Mouse (Mus musculus) limb, embryonic 11.5 days (tissue): Measurements from ENCODE around the gene Fam185a. TPM values are rescaled to one million over a fixed set of nuclear protein-coding genes. Genes with fewer than 3 reads are reported as not detected.

Experiments
- ATAC-seq: fragments of 200-750 bp; cut with Nextera tagmentation; 2 replicates; pipeline ENCODE4 v1.8.0; 2017; ENCODE audit warnings: low read depth; ENCODE audit not compliant: insufficient number of reproducible peaks, low FRiP score, low TSS enrichment
- DNase-seq: peaks from one replicate; pipeline ENCODE4 v3.0.0-alpha.2; 2015; ENCODE audit warnings: low spot score
- H3K27ac ChIP-seq: fragments of 300-500 bp; sonication (generic); replicated peaks from 2 replicates; pipeline ENCODE4 v1.5.1; 2014; ENCODE audit warnings: low read depth, mild to moderate bottlenecking, low read length
- H3K27me3 ChIP-seq: fragments of 300-500 bp; sonication (generic); 2 replicates; pipeline ENCODE4 v1.6.1; 2014; ENCODE audit warnings: mild to moderate bottlenecking, low read length, mixed read lengths; ENCODE audit not compliant: control insufficient read depth, insufficient read depth
- H3K36me3 ChIP-seq: fragments of 300-500 bp; sonication (generic); 2 replicates; pipeline ENCODE4 v1.6.1; 2014; ENCODE audit warnings: mild to moderate bottlenecking, low read length, moderate library complexity, mixed read lengths; ENCODE audit not compliant: control insufficient read depth, insufficient read depth
- H3K4me1 ChIP-seq: fragments of 300-500 bp; sonication (generic); 2 replicates; pipeline ENCODE4 v1.6.1; 2014; ENCODE audit warnings: low read length, mixed read lengths; ENCODE audit not compliant: control insufficient read depth, insufficient read depth
- H3K4me2 ChIP-seq: fragments of 300-500 bp; sonication (generic); 2 replicates; pipeline ENCODE4 v1.6.1; 2014; ENCODE audit warnings: low read depth, mild to moderate bottlenecking, moderate library complexity; ENCODE audit not compliant: severe bottlenecking
- H3K4me3 ChIP-seq: fragments of 300-500 bp; sonication (generic); 2 replicates; pipeline ENCODE4 v1.5.1; 2014; ENCODE audit warnings: low read depth, low read length
- H3K9ac ChIP-seq: fragments of 300-500 bp; sonication (generic); 2 replicates; pipeline ENCODE4 v1.6.1; 2014; ENCODE audit warnings: mild to moderate bottlenecking, low read length
- H3K9me3 ChIP-seq: fragments of 300-500 bp; sonication (generic); 2 replicates; pipeline ENCODE4 v1.6.1; 2016; ENCODE audit warnings: low read length; ENCODE audit not compliant: control insufficient read depth
- WGBS: fragments of 180-500 bp; shearing (Covaris S2); extraction: QIAGEN DNeasy Blood & Tissue Kit; methylation state at CpG from one replicate; pipeline ENCODE4 v1.1.7; 2014; 5-methylcytosine and 5-hydroxymethylcytosine counted together
- polyA plus RNA-seq: library from polyadenylated mRNA; unstranded; fragments of >200 nt; fragmentation: Nextera tagmentation; extraction: Ambion mirVana; gene quantifications from 2 replicates; pipeline ENCODE4 v1.2.1, GENCODE M21; 2014

Fam185a gene
- polyA plus RNA-seq, 1 experiment from 2014 or later = 6.0 TPM

- H3K27ac ChIP-seq = no peak overlapping the region
- 65% methylated on average over 13 of the region's 13 CpGs for WGBS
- no peaks in the 10 kb centered on the region for H3K27me3 ChIP-seq
- no peaks in the 10 kb centered on the region for H3K9me3 ChIP-seq
- no peak for DNase-seq
- H3K4me1 ChIP-seq = no peaks in the 10 kb centered on the region
- H3K9ac ChIP-seq = no peak overlapping the region
- no peaks in the 10 kb centered on the region for H3K36me3 ChIP-seq
- no peak overlapping the region for H3K4me2 ChIP-seq
- H3K4me3 ChIP-seq = no peak overlapping the region
- ATAC-seq = no peak
These were observed 78.3 kb downstream of the Fam185a start for GRCm38 (mm10) chr5:21502936-21503610.

GRCm38 (mm10) chr5:21505159-21505558 is 80.4 kb downstream of the Fam185a start:
- no peak overlapping the region for H3K9ac ChIP-seq
- H3K9me3 ChIP-seq = no peaks in the 10 kb centered on the region
- no peaks in the 10 kb centered on the region for H3K4me1 ChIP-seq
- H3K27me3 ChIP-seq = no peaks in the 10 kb centered on the region
- H3K4me3 ChIP-seq = no peak overlapping the region
- no peak for ATAC-seq
- WGBS = 86% methylated on average over 8 of the region's 8 CpGs
- no peak overlapping the region for H3K4me2 ChIP-seq
- no peak overlapping the region for H3K27ac ChIP-seq
- DNase-seq = no peak
- H3K36me3 ChIP-seq = no peaks in the 10 kb centered on the region

GRCm38 (mm10) chr5:21506887-21507286 is 82.1 kb downstream of the Fam185a start:
- Histone ChIP-seq H3K27ac (no peak overlapping the region), H3K4me3 (no peak overlapping the region), H3K9ac (no peak overlapping the region), H3K9me3 (no peaks in the 10 kb centered on the region), H3K27me3 (no peaks in the 10 kb centered on the region), H3K4me1 (no peaks in the 10 kb centered on the region), H3K4me2 (no peak overlapping the region), H3K36me3 (no peaks in the 10 kb centered on the region)
- DNase-seq (no peak), ATAC-seq (no peak)
- WGBS = 24% methylated on average over 1 of the region's 1 CpGs

GRCm38 (mm10) chr5:21509801-21510200 is 85.0 kb downstream of the Fam185a start:
- Histone ChIP-seq H3K27ac (no peak overlapping the region), H3K27me3 (no peaks in the 10 kb centered on the region), H3K36me3 (no peaks in the 10 kb centered on the region), H3K9ac (no peak overlapping the region), H3K9me3 (no peaks in the 10 kb centered on the region), H3K4me3 (no peak overlapping the region), H3K4me1 (no peaks in the 10 kb centered on the region), H3K4me2 (no peak overlapping the region)
- ATAC-seq (no peak), DNase-seq (no peak)
- 79% methylated on average over 4 of the region's 4 CpGs for whole genome bisulfite sequencing

GRCm38 (mm10) chr5:21513363-21513762 is 88.6 kb downstream of the Fam185a start:
- no peak for ATAC-seq
- Histone ChIP-seq H3K4me2 (no peak overlapping the region), H3K36me3 (no peaks in the 10 kb centered on the region), H3K9me3 (no peaks in the 10 kb centered on the region), H3K4me3 (no peak overlapping the region), H3K4me1 (no peaks in the 10 kb centered on the region), H3K27ac (no peak overlapping the region), H3K27me3 (no peaks in the 10 kb centered on the region), H3K9ac (no peak overlapping the region)
- no peak for DNase-seq
- WGBS = 84% methylated on average over 10 of the region's 10 CpGs

- Histone ChIP-seq H3K4me3 (no peak overlapping the region), H3K27me3 (no peaks in the 10 kb centered on the region), H3K36me3 (no peaks in the 10 kb centered on the region), H3K9me3 (no peaks in the 10 kb centered on the region), H3K9ac (no peak overlapping the region), H3K4me1 (no peaks in the 10 kb centered on the region), H3K27ac (no peak overlapping the region), H3K4me2 (no peak overlapping the region)
- 92% methylated on average over 2 of the region's 2 CpGs for whole genome bisulfite sequencing
- DNase-seq = no peak
- ATAC-seq = no peak
These were observed 92.8 kb downstream of the Fam185a start for GRCm38 (mm10) chr5:21517562-21517961.

GRCm38 (mm10) chr5:21518207-21518606 is 93.4 kb downstream of the Fam185a start:
- H3K4me3 ChIP-seq = no peak overlapping the region
- no peak for ATAC-seq
- no peaks in the 10 kb centered on the region for H3K27me3 ChIP-seq
- H3K36me3 ChIP-seq = no peaks in the 10 kb centered on the region
- H3K9ac ChIP-seq = no peak overlapping the region
- WGBS = 71% methylated on average over 4 of the region's 4 CpGs
- no peaks in the 10 kb centered on the region for H3K4me1 ChIP-seq
- no peak for DNase-seq
- H3K27ac ChIP-seq = no peak overlapping the region
- no peak overlapping the region for H3K4me2 ChIP-seq
- no peaks in the 10 kb centered on the region for H3K9me3 ChIP-seq

GRCm38 (mm10) chr5:21519166-21519565 is 94.4 kb downstream of the Fam185a start:
- Histone ChIP-seq H3K27me3 (no peaks in the 10 kb centered on the region), H3K4me1 (no peaks in the 10 kb centered on the region), H3K36me3 (no peaks in the 10 kb centered on the region), H3K27ac (no peak overlapping the region), H3K4me3 (no peak overlapping the region), H3K9me3 (no peaks in the 10 kb centered on the region), H3K4me2 (no peak overlapping the region), H3K9ac (no peak overlapping the region)
- 89% methylated on average over 3 of the region's 3 CpGs for WGBS
- ATAC-seq (no peak), DNase-seq (no peak)
